Mouse (Mus musculus) embryonic fibroblast, embryonic 13.5 days (primary cell): ENCODE measurements at regions not wholly inside any gene's neighbourhood (a gene's known extent, or its start where the extent isn't known, plus 50 kb on each side); places are given as distances from the start of the nearest gene placed in this dataset.

Experiments used
- CTCF ChIP-seq: IDR thresholded peaks from 2 replicates; pipeline ENCODE4 v1.5.1; 2011; ENCODE audit warnings: mild to moderate bottlenecking, control low read depth, low read length, moderate library complexity, borderline replicate concordance; ENCODE audit not compliant: insufficient read depth
- POLR2A ChIP-seq: IDR thresholded peaks from 2 replicates; pipeline ENCODE4 v1.6.1; 2011; ENCODE audit warnings: low read depth, mild to moderate bottlenecking, control low read depth, low read length, moderate library complexity

DNA sequence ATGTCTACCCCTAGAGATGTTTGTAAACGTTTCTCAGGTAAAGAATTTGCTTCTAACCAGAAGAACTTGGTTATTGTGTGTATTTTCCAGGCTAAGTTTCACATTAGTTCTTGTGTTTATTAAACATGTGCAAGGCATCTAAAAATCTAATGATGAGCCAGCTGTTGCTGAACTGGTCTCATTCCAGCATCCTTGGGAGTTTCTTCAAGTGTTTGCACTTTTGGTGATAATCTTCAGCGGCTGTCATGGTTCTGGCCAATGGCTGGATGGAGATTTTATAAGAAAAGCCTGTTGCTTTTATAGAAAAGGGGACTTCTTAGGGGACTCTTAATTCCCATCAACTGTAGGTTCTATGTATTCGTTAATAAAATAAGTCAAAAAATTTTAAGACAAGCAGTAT lies 229.1 kb downstream of the Gm11146 start:
- no peak for TF ChIP-seq POLR2A
- no peak for TF ChIP-seq CTCF
